Mouse (Mus musculus) embryonic fibroblast, embryonic 13.5 days (primary cell): ENCODE measurements around the gene Tbx21. TPM values are rescaled to one million over a fixed set of nuclear protein-coding genes. Genes with fewer than 3 reads are reported as not detected.

Experiments used
- H3K27ac ChIP-seq: 2 replicates; pipeline ENCODE4 v1.5.1; 2012; ENCODE audit warnings: low read length, control low read depth, inconsistent platforms; ENCODE audit not compliant: insufficient read depth
- H3K4me1 ChIP-seq: 2 replicates; pipeline ENCODE4 v1.6.1; 2011; ENCODE audit warnings: low read length; ENCODE audit not compliant: control insufficient read depth, insufficient read depth
- H3K4me3 ChIP-seq: 2 replicates; pipeline ENCODE4 v1.5.1; 2011; ENCODE audit warnings: mild to moderate bottlenecking, control low read depth, low read length; ENCODE audit not compliant: insufficient read depth
- CTCF ChIP-seq: IDR thresholded peaks from 2 replicates; pipeline ENCODE4 v1.5.1; 2011; ENCODE audit warnings: mild to moderate bottlenecking, control low read depth, low read length, moderate library complexity, borderline replicate concordance; ENCODE audit not compliant: insufficient read depth
- POLR2A ChIP-seq: IDR thresholded peaks from 2 replicates; pipeline ENCODE4 v1.6.1; 2011; ENCODE audit warnings: low read depth, mild to moderate bottlenecking, control low read depth, low read length, moderate library complexity
- polyA plus RNA-seq: library from polyadenylated mRNA; stranded (reverse); fragments of >200 nt; gene quantifications from 2 replicates; pipeline ENCODE4 v1.2.4, GENCODE M21; 2011; ENCODE audit warnings: low read depth; ENCODE audit not compliant: missing spikeins, insufficient read length

Tbx21 gene
- polyA plus RNA-seq, 1 experiment = not detected

- H3K4me3 ChIP-seq = no peak overlapping the region
- no peak overlapping the region for H3K27ac ChIP-seq
- TF ChIP-seq POLR2A (0 out of 2 replicates have a peak, but pooled peaks have one; percentile 0), CTCF (no peak)
- peaks cover 6% of the 10 kb centered on the region for H3K4me1 ChIP-seq
Measured at GRCm38 (mm10) chr11:97049492-97050085, 65.5 kb downstream of the Tbx21 start.

GRCm38 (mm10) chr11:97048090-97048650 lies 67.0 kb downstream of the Tbx21 start:
- H3K4me1 ChIP-seq = peaks cover 6% of the 10 kb centered on the region
- TF ChIP-seq CTCF (no peak), POLR2A (no peak)
- no peak overlapping the region for H3K4me3 ChIP-seq
- H3K27ac ChIP-seq = no peak overlapping the region

Other genes starting within 250 kb of the Tbx21 start
- 47.6 and 55.7 TPM in 2 replicates for gene Cdk5rap3, start 198.8 kb downstream of the Tbx21 start, polyA plus RNA-seq
- gene Prr15l, start 187.2 kb downstream of the Tbx21 start, polyA plus RNA-seq = not detected in 2 replicates
- gene Pnpo, start 171.3 kb downstream of the Tbx21 start, polyA plus RNA-seq = 6.8 and 8.3 TPM in 2 replicates
- 11.9 and 12.3 TPM in 2 replicates for gene Sp2, start 132.4 kb downstream of the Tbx21 start, polyA plus RNA-seq
- 0.33 and 0.35 TPM in 2 replicates for gene Sp6, start 101.9 kb downstream of the Tbx21 start, polyA plus RNA-seq
- 6.9 and 9.7 TPM in 2 replicates for gene Scrn2, start 85.4 kb downstream of the Tbx21 start, polyA plus RNA-seq
- 0.65 and 0.87 TPM in 2 replicates for gene Lrrc46, start 73.9 kb downstream of the Tbx21 start, polyA plus RNA-seq
- gene Mrpl10, start 73.8 kb downstream of the Tbx21 start, polyA plus RNA-seq = 62.8 and 64.8 TPM in 2 replicates
- gene Osbpl7, start 64.7 kb downstream of the Tbx21 start, polyA plus RNA-seq = 7.3 and 9.7 TPM in 2 replicates
- gene Tbkbp1, start 36.2 kb upstream of the Tbx21 start, polyA plus RNA-seq = 12.1 and 13.6 TPM in 2 replicates
- 272 and 280 TPM in 2 replicates for gene Kpnb1, start 72.5 kb upstream of the Tbx21 start, polyA plus RNA-seq
- 137 and 148 TPM in 2 replicates for gene Npepps, start 165.3 kb upstream of the Tbx21 start, polyA plus RNA-seq
- gene Mrpl45, start 200.4 kb upstream of the Tbx21 start, polyA plus RNA-seq = 29.2 and 32.4 TPM in 2 replicates
- not detected in 2 replicates for gene Gpr179, start 236.7 kb upstream of the Tbx21 start, polyA plus RNA-seq
- gene Socs7, start 247.2 kb upstream of the Tbx21 start, polyA plus RNA-seq = 10.0 and 10.6 TPM in 2 replicates